Mouse (Mus musculus) liver, adult 2 months (tissue): ENCODE results near the gene Elovl5.

Experiments
- CTCF ChIP-seq: fragments of 200-500 bp; IDR thresholded peaks from 2 replicates; pipeline ENCODE4 v1.5.1; 2011; ENCODE audit warnings: low read depth, low read length, control low read depth
- POLR2A ChIP-seq: fragments of 200-500 bp; IDR thresholded peaks from 2 replicates; pipeline ENCODE4 v1.6.1; 2011; ENCODE audit warnings: low read length, control low read depth; ENCODE audit not compliant: insufficient read depth; ENCODE audit errors: extremely low read depth

- TF ChIP-seq CTCF = no peak
- TF ChIP-seq POLR2A = no peak
These were observed 93.0 kb downstream of the Elovl5 start for GRCm38 (mm10) chr9:78010187-78010586.
